Mouse (Mus musculus): ENCODE results near the gene Eml4.

DNA sequence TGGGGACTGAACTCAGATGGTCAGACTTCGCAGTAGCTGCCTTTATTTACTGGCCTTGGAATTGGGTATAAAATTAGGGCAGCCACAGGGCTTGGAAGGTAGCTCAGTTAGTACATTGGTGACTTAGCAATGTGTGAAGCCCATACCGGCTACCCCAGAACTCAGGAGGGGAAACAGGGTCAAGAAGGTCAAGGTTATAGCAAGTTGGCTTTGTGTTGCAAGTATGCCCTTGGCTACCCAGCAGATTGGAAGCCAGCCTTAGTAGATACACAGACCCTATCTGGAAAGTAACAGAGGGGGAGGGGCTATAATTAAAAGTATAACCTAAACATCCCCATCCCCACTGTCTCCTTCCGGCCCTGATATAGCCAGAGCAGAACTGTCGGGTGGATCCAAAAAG lies 171.2 kb downstream of the Eml4 start:
- no peak for TF ChIP-seq CTCF (IDR thresholded peaks at IDR 0.05; ENCODE audit: low read depth, low read length)
- no peak for TF ChIP-seq POLR2A (IDR thresholded peaks at IDR 0.05; ENCODE audit: insufficient read depth, low read length)
- peak; percentile 54; the same call in 1 of the 2 replicates for TF ChIP-seq EP300 (IDR thresholded peaks at IDR 0.05; ENCODE audit: insufficient read depth, low read depth, low read length)
